ENCODE assay signal across 8 mouse cellular contexts in the genomic region with DNA sequence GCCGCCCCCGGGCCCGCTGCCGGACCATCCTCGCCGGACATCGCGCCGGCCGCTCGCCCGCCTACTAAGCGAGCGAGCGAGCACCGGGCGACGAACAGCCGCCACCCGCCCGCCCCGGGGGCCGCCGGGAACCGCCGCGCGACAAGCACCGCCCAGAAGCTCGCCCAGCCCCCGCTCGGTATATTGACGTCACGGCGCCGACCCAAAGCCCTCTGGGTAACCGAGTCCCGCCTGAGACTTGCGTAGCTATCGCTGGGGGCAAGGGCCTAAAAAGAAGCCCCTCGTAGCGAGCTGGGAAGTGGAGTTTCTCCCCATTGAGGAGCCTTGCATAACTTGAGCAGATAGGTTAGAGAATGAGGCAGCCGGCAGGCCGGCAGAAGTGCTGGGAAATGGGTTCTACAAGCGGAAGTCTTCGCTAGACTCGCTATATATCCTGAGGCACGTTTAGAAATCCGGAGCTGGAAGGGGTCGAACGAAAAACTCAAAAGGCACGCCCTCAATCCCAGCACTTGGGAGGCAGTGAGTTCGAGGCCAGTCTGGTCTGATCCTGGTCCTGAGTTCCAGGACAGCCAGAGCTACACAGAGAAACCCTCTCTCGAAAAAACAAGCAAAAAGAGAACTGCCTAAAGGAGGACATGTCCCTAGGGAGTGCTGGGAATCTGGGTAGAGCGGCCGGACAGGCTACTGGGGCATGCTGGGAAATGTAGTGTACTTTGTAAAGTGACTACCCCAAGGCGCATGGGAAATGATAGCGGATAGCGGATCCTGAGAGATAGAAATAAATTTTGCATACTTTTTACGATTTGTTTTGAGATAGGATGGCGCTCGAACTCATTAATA. TPM values are rescaled to one million over a fixed set of nuclear protein-coding genes. Genes with fewer than 3 reads are reported as not detected.
A peak's percentile ranks its signal among the peaks of the same experiment; 100 is the strongest.
DNase-seq lines count a peak whose midpoint lies in the region; ATAC-seq lines count a peak whose summit lies in the region.

Gene Ppp1r12c (minus strand): TSS at position 123 of the 840 bp plus-strand sequence.

- WGBS in hindbrain, embryonic 16.5 days: 0% methylated on average over 57 of the region's 62 CpGs
- WGBS in macrophage (ENCODE audit: missing documents): 4% methylated on average over 54 of the region's 62 CpGs

- peak within 1 kb of the TSS; percentile 87 for H3K4me2 ChIP-seq in hindbrain, embryonic 16.5 days (ENCODE audit: low read length)

- H3K4me1 ChIP-seq in hindbrain, embryonic 16.5 days (ENCODE audit: control insufficient read depth, insufficient read depth, low read depth, low read length): peaks cover 31% of the 10 kb centered on the region

- H3K27ac ChIP-seq in hindbrain, embryonic 16.5 days (ENCODE audit: low read depth, low read length): peak within 1 kb of the TSS; percentile 91
- peak within 1 kb of the TSS; percentile 96 for H3K27ac ChIP-seq in macrophage

- peak within 1 kb of the TSS; percentile 82 for H3K4me3 ChIP-seq in hindbrain, embryonic 16.5 days (ENCODE audit: low read length)
- H3K4me3 ChIP-seq in macrophage (ENCODE audit: inconsistent target): peak within 1 kb of the TSS; percentile 64

- H3K27me3 ChIP-seq in hindbrain, embryonic 16.5 days (replicated peaks; ENCODE audit: control insufficient read depth, insufficient read depth, low read length): no peaks in the 10 kb centered on the region

- peaks cover 43% of the 10 kb centered on the region for H3K79me2 ChIP-seq in macrophage (ENCODE audit: inconsistent target)

- DNase-seq in T-cell, adult 2 months (ENCODE audit: low spot score): peak; percentile 91
- DNase-seq in cerebellum, postnatal 36 days: peak; percentile 96
- peak; percentile 97 for DNase-seq in gastrocnemius, adult 18-20 months (ENCODE audit: low spot score)
- peak; percentile 96 for DNase-seq in left cerebral cortex, adult 18-20 months (ENCODE audit: low spot score in 2 of 2)
- DNase-seq in right cerebral cortex, adult 18-20 months: peak; percentile 97
- DNase-seq in urinary bladder, postnatal 10 days (ENCODE audit: low spot score): peak; percentile 90

- 0 out of 2 replicates have a peak, but pooled peaks cover 3% of the 10 kb centered on the region for H3K36me3 ChIP-seq in hindbrain, embryonic 16.5 days (ENCODE audit: control insufficient read depth, insufficient read depth, low read length)
- H3K36me3 ChIP-seq in macrophage (ENCODE audit: inconsistent target): peaks cover 6% of the 10 kb centered on the region; the same call in 1 of the 2 replicates

- H3K9ac ChIP-seq in hindbrain, embryonic 16.5 days (ENCODE audit: low read depth, low read length): peak within 1 kb of the TSS; percentile 98

- peak; percentile 93 for ATAC-seq in hindbrain, embryonic 16.5 days

- no peaks in the 10 kb centered on the region for H3K9me3 ChIP-seq in hindbrain, embryonic 16.5 days (ENCODE audit: control insufficient read depth, low read length)

RNA-seq across cellular contexts. Expression of gene Ppp1r12c, which starts in this region (rescaled TPM):
- 10 to 100 TPM; 15.5 to 19.0 TPM for total RNA-seq in gastrocnemius, adult 18-20 months (2021)
- polyA plus RNA-seq in hindbrain, embryonic 16.5 days (2015; fragmentation: Nextera tagmentation; extraction: Ambion mirVana): 18.3 and 38.5 TPM in 2 replicates
- total RNA-seq in left cerebral cortex, adult 18-20 months (2021): 100 to 1,000 TPM; 154 TPM
- 1,000 to 10,000 TPM in 4 of 26 experiments, 100 to 1,000 TPM in 22; 252 to 1,368 (median 799) TPM for total RNA-seq in macrophage (2018; cell fraction: chromatin; rRNA removed)
- 100 to 1,000 TPM in 8 of 26 experiments, 10 to 100 TPM in 18; 58.8 to 146 (median 96.2) TPM for total RNA-seq in macrophage (2018; cell fraction: cytosol; rRNA removed)
- 100 to 1,000 TPM; 121 to 560 (median 335) TPM for total RNA-seq in macrophage (2018; cell fraction: nucleus; rRNA removed)
- polyA plus RNA-seq in macrophage (2018): 102 to 126 TPM (median 108 TPM) in 3 replicates

Comparison
In these comparisons a context has a peak if more than half of its experiments do, and no peak if none do; other contexts are left out.
1. Peak in every context shown above with its lines: DNase-seq, ATAC-seq, H3K4me3 ChIP-seq and H3K27ac ChIP-seq.
2. RNA of gene Ppp1r12c (total RNA-seq): 154 TPM in left cerebral cortex, adult 18-20 months; 15.5 to 19.0 TPM in gastrocnemius, adult 18-20 months; every median in the first group is over 4 times any median in the second.